Mouse (Mus musculus): ENCODE data around the gene Fermt3. TPM values are rescaled to one million over a fixed set of nuclear protein-coding genes. Genes with fewer than 3 reads are reported as not detected.

The Fermt3 gene
- polyA plus RNA-seq, 1 experiment from 2014 or later = 4.9 TPM

GRCm38 (mm10) chr19:6987904-6988285, 31.4 kb downstream of the Fermt3 start:
- peak overlapping the region; percentile 90 for H3K4me2 ChIP-seq (replicated peaks; ENCODE audit: low read depth, low read length)
- H3K36me3 ChIP-seq (ENCODE audit: control insufficient read depth, insufficient read depth, low read length) = peaks cover 16% of the 10 kb centered on the region; the same call in 1 of the 2 replicates
- H3K9ac ChIP-seq (ENCODE audit: low read depth, low read length) = peak overlapping the region; percentile 96
- H3K27ac ChIP-seq (ENCODE audit: low read depth, low read length) = peak overlapping the region; percentile 69; the same call in 1 of the 2 replicates
- H3K4me1 ChIP-seq (ENCODE audit: control insufficient read depth, insufficient read depth, low read length) = peaks cover 17% of the 10 kb centered on the region
- 2% methylated on average over 8 of the region's 8 CpGs for WGBS
- ATAC-seq (ENCODE audit: low FRiP score, low TSS enrichment) = no peak
- no peaks in the 10 kb centered on the region for H3K27me3 ChIP-seq (ENCODE audit: control insufficient read depth, insufficient read depth, low read length)
- peak overlapping the region; percentile 85 for H3K4me3 ChIP-seq (ENCODE audit: low read length)
- no peaks in the 10 kb centered on the region for H3K9me3 ChIP-seq (ENCODE audit: control insufficient read depth, low read length)

DNA sequence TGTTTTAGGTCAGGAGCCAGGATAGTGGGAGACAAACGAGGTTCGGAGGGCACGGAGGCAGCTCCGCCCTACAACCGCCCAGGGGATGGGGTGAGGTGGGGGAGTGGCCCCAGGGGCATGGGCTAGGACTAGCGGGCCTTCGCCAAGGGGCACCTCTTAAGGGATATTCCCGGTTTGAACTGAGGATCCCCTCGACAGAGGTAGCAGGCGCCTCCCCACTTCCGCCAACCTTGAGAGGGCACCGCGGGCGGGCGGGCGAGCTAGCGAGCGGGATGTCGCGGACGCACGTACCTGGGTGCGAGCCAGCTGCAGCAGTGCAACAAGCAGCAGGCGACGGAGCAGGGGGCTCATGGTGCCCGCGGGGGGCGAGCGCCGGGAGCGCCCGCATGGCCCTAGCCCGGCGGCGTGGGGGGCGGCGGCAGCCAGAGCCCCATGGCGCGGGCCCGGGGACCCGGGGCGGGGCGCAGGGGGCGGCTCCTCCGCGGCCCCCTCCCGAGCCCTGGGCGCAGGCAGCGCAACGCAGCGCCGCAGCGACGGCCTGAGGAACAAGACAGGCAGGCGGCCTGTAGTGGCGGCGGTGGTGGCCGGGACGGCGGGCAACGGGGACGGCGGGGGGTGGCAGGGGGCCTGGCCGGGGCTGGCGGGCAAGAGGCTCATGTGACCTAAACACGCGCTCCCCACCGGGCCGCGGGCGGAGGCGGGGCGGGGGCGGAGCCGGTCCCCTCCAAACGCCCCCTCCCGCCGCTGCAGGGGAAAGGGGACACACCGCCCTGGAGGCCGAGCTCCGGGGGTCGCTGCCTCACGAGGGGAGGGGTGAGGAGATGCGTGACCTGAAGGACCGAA, 32.0 kb downstream of the Fermt3 start, which contains the start of gene Vegfb:
Gene Vegfb, minus strand, starts transcription at position 591 of the 843 bp plus-strand sequence.
- Histone ChIP-seq H3K4me3 (ENCODE audit: low read length) (peak within 1 kb of the TSS; percentile 85), H3K27ac (ENCODE audit: low read depth, low read length) (peak within 1 kb of the TSS; percentile 69; the same call in 1 of the 2 replicates)
- peak; percentile 56 for ATAC-seq (ENCODE audit: low FRiP score, low TSS enrichment)

DNA sequence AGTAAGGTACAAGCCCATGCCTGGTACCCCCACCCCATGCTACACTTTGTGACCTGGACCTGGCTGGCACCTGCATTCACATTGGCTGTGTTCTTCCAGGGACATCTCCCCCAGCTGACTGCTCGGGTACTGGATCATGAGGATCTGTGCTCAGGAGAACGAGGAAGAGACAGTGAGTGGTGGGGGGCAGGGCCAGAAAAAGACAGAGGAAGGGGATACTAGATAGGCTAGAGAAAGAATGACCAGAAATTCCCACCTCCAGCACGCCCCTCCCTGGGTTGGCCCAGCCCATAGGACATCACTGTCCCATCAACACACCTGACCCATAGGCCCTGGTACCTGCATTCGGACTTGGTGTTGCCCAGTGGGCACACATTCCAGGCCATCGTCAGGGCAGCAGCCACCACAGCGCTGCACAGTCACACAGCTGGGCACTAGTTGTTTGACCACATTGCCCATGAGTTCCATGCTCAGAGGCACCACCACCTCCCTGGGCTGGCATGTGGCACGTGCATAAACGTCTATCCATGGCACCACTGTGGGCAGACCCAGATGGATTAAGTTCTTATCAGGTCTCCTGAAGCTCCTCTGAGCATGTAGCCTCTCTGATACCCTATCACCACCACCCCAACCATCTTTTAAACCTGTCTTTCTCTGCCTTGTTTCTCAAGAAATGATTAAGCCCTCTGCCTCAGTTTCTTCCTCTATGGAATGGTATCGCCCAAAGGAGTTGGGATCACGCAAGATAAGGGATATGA, 33.1 kb downstream of the Fermt3 start:
- Histone ChIP-seq H3K4me1 (ENCODE audit: control insufficient read depth, insufficient read depth, low read length) (peaks cover 18% of the 10 kb centered on the region), H3K9me3 (ENCODE audit: control insufficient read depth, low read length) (no peaks in the 10 kb centered on the region), H3K36me3 (ENCODE audit: control insufficient read depth, insufficient read depth, low read length) (peaks cover 22% of the 10 kb centered on the region; the same call in 1 of the 2 replicates), H3K27me3 (ENCODE audit: control insufficient read depth, insufficient read depth, low read length) (no peaks in the 10 kb centered on the region), H3K4me2 (replicated peaks; ENCODE audit: low read depth, low read length) (peak overlapping the region; percentile 90), H3K27ac (ENCODE audit: low read depth, low read length) (no peak overlapping the region), H3K4me3 (ENCODE audit: low read length) (peak overlapping the region; percentile 85), H3K9ac (ENCODE audit: low read depth, low read length) (peak overlapping the region; percentile 96; the same call in 1 of the 2 replicates)
- WGBS = 76% methylated on average over 10 of the region's 10 CpGs
- ATAC-seq (ENCODE audit: low FRiP score, low TSS enrichment) = no peak

More for the DNA sequence above, 32.0 kb downstream of the Fermt3 start, which contains the start of gene Vegfb:
- Histone ChIP-seq H3K27me3 (ENCODE audit: control insufficient read depth, insufficient read depth, low read length) (no peaks in the 10 kb centered on the region), H3K9me3 (ENCODE audit: control insufficient read depth, low read length) (no peaks in the 10 kb centered on the region), H3K36me3 (ENCODE audit: control insufficient read depth, insufficient read depth, low read length) (peaks cover 20% of the 10 kb centered on the region; the same call in 1 of the 2 replicates), H3K4me1 (ENCODE audit: control insufficient read depth, insufficient read depth, low read length) (peaks cover 16% of the 10 kb centered on the region), H3K9ac (ENCODE audit: low read depth, low read length) (peak within 1 kb of the TSS; percentile 96), H3K4me2 (replicated peaks; ENCODE audit: low read depth, low read length) (peak within 1 kb of the TSS; percentile 90)
- 1% methylated on average over 75 of the region's 85 CpGs for WGBS

GRCm38 (mm10) chr19:6985300-6985699, 34.0 kb downstream of the Fermt3 start:
- Histone ChIP-seq H3K9me3 (ENCODE audit: control insufficient read depth, low read length) (no peaks in the 10 kb centered on the region), H3K4me2 (replicated peaks; ENCODE audit: low read depth, low read length) (no peak overlapping the region), H3K27me3 (ENCODE audit: control insufficient read depth, insufficient read depth, low read length) (no peaks in the 10 kb centered on the region), H3K9ac (ENCODE audit: low read depth, low read length) (no peak overlapping the region), H3K4me3 (ENCODE audit: low read length) (no peak overlapping the region), H3K27ac (ENCODE audit: low read depth, low read length) (no peak overlapping the region), H3K4me1 (ENCODE audit: control insufficient read depth, insufficient read depth, low read length) (peaks cover 22% of the 10 kb centered on the region), H3K36me3 (ENCODE audit: control insufficient read depth, insufficient read depth, low read length) (peaks cover 22% of the 10 kb centered on the region; the same call in 1 of the 2 replicates)
- WGBS = 84% methylated on average over 19 of the region's 19 CpGs
- no peak for ATAC-seq (ENCODE audit: low FRiP score, low TSS enrichment)

DNA sequence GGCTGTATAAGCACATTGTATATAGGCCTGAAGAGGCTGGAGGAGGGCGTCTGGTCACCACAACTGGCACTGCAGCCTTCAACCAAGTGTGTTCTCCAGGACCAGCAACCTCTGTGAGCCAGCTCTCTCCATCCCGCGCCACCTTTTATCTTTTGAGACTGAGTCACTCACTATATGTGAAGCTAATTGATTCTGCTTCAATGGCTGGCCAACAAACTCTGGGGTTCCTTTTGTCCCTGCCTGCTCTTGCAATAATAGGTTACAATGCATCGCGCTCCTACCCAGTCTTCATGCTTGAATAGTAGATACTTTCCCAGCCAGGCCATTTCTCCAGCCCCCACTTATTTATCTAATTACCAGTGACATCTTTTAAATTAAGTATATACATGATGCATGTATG, 35.6 kb downstream of the Fermt3 start:
- no peaks in the 10 kb centered on the region for H3K27me3 ChIP-seq (ENCODE audit: control insufficient read depth, insufficient read depth, low read length)
- H3K4me3 ChIP-seq (ENCODE audit: low read length) = no peak overlapping the region
- ATAC-seq (ENCODE audit: low FRiP score, low TSS enrichment) = no peak
- peaks cover 26% of the 10 kb centered on the region for H3K4me1 ChIP-seq (ENCODE audit: control insufficient read depth, insufficient read depth, low read length)
- no peaks in the 10 kb centered on the region for H3K9me3 ChIP-seq (ENCODE audit: control insufficient read depth, low read length)
- no peak overlapping the region for H3K4me2 ChIP-seq (replicated peaks; ENCODE audit: low read depth, low read length)
- 94% methylated on average over 5 of the region's 5 CpGs for WGBS
- peaks cover 24% of the 10 kb centered on the region; the same call in 1 of the 2 replicates for H3K36me3 ChIP-seq (ENCODE audit: control insufficient read depth, insufficient read depth, low read length)
- H3K9ac ChIP-seq (ENCODE audit: low read depth, low read length) = no peak overlapping the region
- H3K27ac ChIP-seq (ENCODE audit: low read depth, low read length) = no peak overlapping the region

- peaks cover 42% of the 10 kb centered on the region for H3K36me3 ChIP-seq (ENCODE audit: control insufficient read depth, insufficient read depth, low read length)
Observed at GRCm38 (mm10) chr19:6981465-6981864, 37.8 kb downstream of the Fermt3 start.

DNA sequence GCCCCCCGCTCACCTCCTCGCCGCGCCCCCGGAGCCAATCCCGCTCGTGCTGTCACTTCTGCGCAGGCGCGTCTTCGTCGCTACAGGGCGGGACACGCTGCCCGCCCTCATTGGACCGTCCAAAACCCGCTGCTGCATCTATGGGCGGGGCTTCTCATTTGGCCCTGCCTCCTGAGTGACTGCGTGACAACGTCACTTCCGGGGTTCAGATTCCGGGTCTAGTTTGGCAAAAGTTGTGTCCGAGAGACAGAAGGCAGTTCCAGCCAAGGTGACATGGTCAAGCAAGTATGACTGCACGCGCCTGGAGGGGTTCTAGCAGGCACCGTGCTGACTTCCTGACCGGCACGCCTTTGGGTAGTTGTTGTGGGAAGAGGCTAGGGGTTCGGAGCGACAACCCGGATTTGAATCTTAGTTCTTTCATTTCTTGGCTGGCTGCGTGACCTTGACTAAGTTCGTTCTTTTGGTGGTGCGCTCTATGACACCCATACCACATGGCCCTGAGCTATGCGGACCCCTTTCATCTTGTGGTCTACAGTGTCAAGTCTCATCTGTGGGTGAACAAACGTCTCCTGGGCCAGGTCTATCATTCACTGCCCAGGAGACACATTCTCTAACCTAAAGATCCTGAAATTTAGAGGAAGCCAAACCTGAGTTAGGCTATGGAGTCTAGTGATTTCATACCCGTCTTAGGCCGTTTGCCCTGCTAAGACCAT, 38.7 kb downstream of the Fermt3 start, which contains the start of gene Fkbp2:
Gene Fkbp2, minus strand, starts transcription at position 121 of the 713 bp plus-strand sequence.
- no peaks in the 10 kb centered on the region for H3K27me3 ChIP-seq (ENCODE audit: control insufficient read depth, insufficient read depth, low read length)
- H3K4me3 ChIP-seq (ENCODE audit: low read length) = peak within 1 kb of the TSS; percentile 69
- WGBS = 2% methylated on average over 38 of the region's 38 CpGs
- peak within 1 kb of the TSS; percentile 81 for H3K4me2 ChIP-seq (replicated peaks; ENCODE audit: low read depth, low read length)
- peak within 1 kb of the TSS; percentile 93 for H3K27ac ChIP-seq (ENCODE audit: low read depth, low read length)
- peak within 1 kb of the TSS; percentile 86 for H3K9ac ChIP-seq (ENCODE audit: low read depth, low read length)
- no peaks in the 10 kb centered on the region for H3K9me3 ChIP-seq (ENCODE audit: control insufficient read depth, low read length)
- ATAC-seq (ENCODE audit: low FRiP score, low TSS enrichment) = peak; percentile 85
- H3K4me1 ChIP-seq (ENCODE audit: control insufficient read depth, insufficient read depth, low read length) = peaks cover 34% of the 10 kb centered on the region
- H3K36me3 ChIP-seq (ENCODE audit: control insufficient read depth, insufficient read depth, low read length) = peaks cover 42% of the 10 kb centered on the region

More at GRCm38 (mm10) chr19:6981465-6981864, 37.8 kb downstream of the Fermt3 start:
- Histone ChIP-seq H3K4me3 (ENCODE audit: low read length) (no peak overlapping the region; the same call in 1 of the 2 replicates), H3K27me3 (ENCODE audit: control insufficient read depth, insufficient read depth, low read length) (no peaks in the 10 kb centered on the region), H3K27ac (ENCODE audit: low read depth, low read length) (no peak overlapping the region), H3K9me3 (ENCODE audit: control insufficient read depth, low read length) (no peaks in the 10 kb centered on the region), H3K9ac (ENCODE audit: low read depth, low read length) (no peak overlapping the region), H3K4me2 (replicated peaks; ENCODE audit: low read depth, low read length) (peak overlapping the region; percentile 81; the same call in 1 of the 2 replicates), H3K4me1 (ENCODE audit: control insufficient read depth, insufficient read depth, low read length) (peaks cover 33% of the 10 kb centered on the region)
- 87% methylated on average over 4 of the region's 4 CpGs for WGBS
- no peak for ATAC-seq (ENCODE audit: low FRiP score, low TSS enrichment)

All from kidney, embryonic 14.5 days (tissue).